Mouse (Mus musculus): ENCODE data around the gene Ddb1. TPM values are rescaled to one million over a fixed set of nuclear protein-coding genes. Genes with fewer than 3 reads are reported as not detected.

Gene Ddb1
- total and polyA plus RNA-seq, 2 experiments: 63.5 to 128 TPM

DNA sequence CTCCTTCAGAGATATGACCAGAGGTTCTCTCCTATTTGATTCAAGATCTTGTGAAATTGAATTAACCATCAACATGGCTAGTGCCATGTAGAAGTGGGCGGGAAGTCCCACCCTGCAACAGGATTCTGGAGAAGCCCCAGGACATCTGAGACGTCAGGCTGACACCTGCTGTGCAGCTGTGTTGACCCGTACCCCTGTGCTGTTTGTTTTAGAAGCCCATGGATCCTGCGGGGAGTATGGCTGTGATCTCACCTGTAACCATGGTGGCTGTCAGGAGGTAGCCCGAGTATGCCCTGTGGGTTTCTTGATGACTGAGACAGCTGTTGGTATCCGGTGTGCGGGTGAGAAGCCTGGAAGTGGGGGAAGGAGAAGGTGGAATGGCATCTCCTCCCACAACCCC, 32.7 kb downstream of the Ddb1 start:
- Histone ChIP-seq H3K27ac (replicated peaks; ENCODE audit: insufficient read depth, low read depth, low read length) (no peak overlapping the region), H3K27me3 (ENCODE audit: control insufficient read depth, insufficient read depth, low read length) (no peaks in the 10 kb centered on the region), H3K9ac (ENCODE audit: low read depth, low read length) (no peak overlapping the region), H3K4me3 (ENCODE audit: insufficient read depth, low read depth, low read length) (no peak overlapping the region), H3K79me2 (ENCODE audit: control insufficient read depth, insufficient read depth, low read length) (peaks cover 11% of the 10 kb centered on the region; the same call in 1 of the 2 replicates), H3K36me3 (ENCODE audit: control insufficient read depth, insufficient read depth, low read length) (peaks cover 14% of the 10 kb centered on the region; the same call in 1 of the 2 replicates), H3K4me1 (ENCODE audit: control insufficient read depth, insufficient read depth, low read length) (peaks cover 12% of the 10 kb centered on the region)
- no peak for TF ChIP-seq CTCF (IDR thresholded peaks at IDR 0.05; ENCODE audit: low read depth, low read length)
- TF ChIP-seq POLR2A (IDR thresholded peaks at IDR 0.05; ENCODE audit: extremely low read depth, insufficient read depth, low read length): no peak
- WGBS: 75% methylated on average over 7 of the region's 7 CpGs
- DNase-seq (ENCODE audit: extremely low read depth, low read depth, low spot score): no peak

DNA sequence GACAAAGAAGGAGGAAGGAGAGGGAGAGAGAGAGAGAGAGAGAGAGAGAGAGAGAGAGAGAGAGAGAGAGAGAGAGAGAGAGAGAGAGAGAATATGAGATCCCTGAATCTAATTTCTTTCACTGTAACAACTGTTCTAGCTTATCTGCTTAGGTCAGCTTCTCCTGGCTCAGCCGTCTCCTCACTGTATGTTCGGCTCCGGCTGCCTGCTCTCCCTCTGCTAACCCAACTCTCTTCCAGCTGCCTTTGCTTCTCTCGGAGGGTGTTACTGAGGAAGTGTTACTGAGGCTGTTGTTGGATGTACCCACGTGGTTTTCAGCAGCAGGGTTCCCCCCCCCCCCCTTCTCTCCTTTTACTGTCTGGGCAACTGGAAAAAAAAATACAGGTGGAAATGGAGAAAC, 35.0 kb downstream of the Ddb1 start:
- H3K4me1 ChIP-seq (ENCODE audit: control insufficient read depth, insufficient read depth, low read length): peaks cover 9% of the 10 kb centered on the region
- H3K36me3 ChIP-seq (ENCODE audit: control insufficient read depth, insufficient read depth, low read length): peaks cover 23% of the 10 kb centered on the region; the same call in 1 of the 2 replicates
- H3K27ac ChIP-seq (replicated peaks; ENCODE audit: insufficient read depth, low read depth, low read length): no peak overlapping the region
- no peak for DNase-seq (ENCODE audit: extremely low read depth, low read depth, low spot score)
- H3K4me3 ChIP-seq (ENCODE audit: insufficient read depth, low read depth, low read length): no peak overlapping the region
- 57% methylated on average over 5 of the region's 5 CpGs for WGBS
- no peak overlapping the region for H3K9ac ChIP-seq (ENCODE audit: low read depth, low read length)
- H3K27me3 ChIP-seq (ENCODE audit: control insufficient read depth, insufficient read depth, low read length): no peaks in the 10 kb centered on the region
- H3K79me2 ChIP-seq (ENCODE audit: control insufficient read depth, insufficient read depth, low read length): peaks cover 10% of the 10 kb centered on the region; the same call in 1 of the 2 replicates
- TF ChIP-seq POLR2A (IDR thresholded peaks at IDR 0.05; ENCODE audit: extremely low read depth, insufficient read depth, low read length) (no peak), CTCF (IDR thresholded peaks at IDR 0.05; ENCODE audit: low read depth, low read length) (no peak)

DNA sequence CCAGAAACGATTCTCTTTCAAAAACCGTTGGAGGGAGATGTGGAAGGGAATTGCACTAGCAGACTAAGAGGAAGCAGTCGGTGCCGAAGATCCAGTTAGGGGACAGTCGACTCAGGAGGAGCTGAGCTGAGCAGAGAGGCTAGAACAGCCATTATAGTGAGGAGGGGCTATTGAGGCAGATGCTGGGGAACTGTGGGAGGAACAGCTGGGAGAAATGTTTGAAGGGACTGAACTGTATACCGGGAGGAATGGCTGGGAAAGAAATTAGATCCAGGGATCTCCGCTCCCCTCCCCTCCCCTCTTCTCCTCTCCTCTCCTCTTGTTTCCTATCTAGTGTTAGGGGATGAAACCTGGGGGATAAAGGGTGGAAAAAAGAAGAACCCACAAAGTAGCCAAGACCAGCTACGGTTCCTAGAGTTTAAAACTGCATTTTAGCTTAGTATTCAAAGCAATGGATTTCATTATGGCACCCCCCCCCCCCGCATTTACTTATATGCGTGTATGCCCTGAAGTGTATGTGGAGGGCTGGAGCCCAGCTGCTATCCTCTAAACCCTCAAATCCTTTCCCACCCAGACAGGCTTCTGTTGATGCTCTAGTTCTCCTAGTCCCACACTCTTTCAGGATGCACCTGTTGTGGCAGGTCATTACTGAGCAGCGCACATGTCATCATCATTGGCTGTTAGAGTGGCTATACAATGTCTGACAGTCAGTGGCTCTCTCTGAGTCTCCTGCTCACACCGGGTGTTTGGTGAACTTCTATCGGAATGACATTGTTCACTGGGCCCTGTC, 35.7 kb downstream of the Ddb1 start:
- no peak for DNase-seq (ENCODE audit: extremely low read depth, low read depth, low spot score)
- no peak for TF ChIP-seq POLR2A (IDR thresholded peaks at IDR 0.05; ENCODE audit: extremely low read depth, insufficient read depth, low read length)
- no peak for TF ChIP-seq CTCF (IDR thresholded peaks at IDR 0.05; ENCODE audit: low read depth, low read length)
- H3K9ac ChIP-seq (ENCODE audit: low read depth, low read length): no peak overlapping the region
- H3K4me3 ChIP-seq (ENCODE audit: insufficient read depth, low read depth, low read length): no peak overlapping the region
- WGBS: 76% methylated on average over 13 of the region's 13 CpGs
- peaks cover 28% of the 10 kb centered on the region; the same call in 1 of the 2 replicates for H3K36me3 ChIP-seq (ENCODE audit: control insufficient read depth, insufficient read depth, low read length)
- no peaks in the 10 kb centered on the region for H3K27me3 ChIP-seq (ENCODE audit: control insufficient read depth, insufficient read depth, low read length)
- H3K79me2 ChIP-seq (ENCODE audit: control insufficient read depth, insufficient read depth, low read length): peaks cover 3% of the 10 kb centered on the region; the same call in 1 of the 2 replicates
- peaks cover 2% of the 10 kb centered on the region for H3K4me1 ChIP-seq (ENCODE audit: control insufficient read depth, insufficient read depth, low read length)
- H3K27ac ChIP-seq (replicated peaks; ENCODE audit: insufficient read depth, low read depth, low read length): no peak overlapping the region

DNA sequence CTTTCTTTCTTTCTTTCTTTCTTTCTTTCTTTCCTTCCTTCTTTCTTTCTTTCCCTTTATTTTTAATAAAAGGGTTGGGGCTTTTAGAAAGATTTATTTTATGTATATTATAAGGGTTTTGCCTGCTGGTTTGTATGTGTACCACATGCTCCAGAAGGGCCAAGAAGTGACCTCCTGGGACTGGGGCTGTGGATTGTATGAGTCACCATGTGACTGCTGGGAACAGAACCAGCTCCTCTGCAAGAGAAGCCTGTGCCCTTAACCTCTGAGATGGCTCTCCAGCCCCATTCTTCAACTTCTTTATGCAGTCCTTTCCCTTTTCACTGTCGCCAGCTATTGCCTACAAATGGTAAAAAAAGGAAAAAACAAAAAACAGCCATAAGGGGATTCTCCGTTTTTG, 40.5 kb downstream of the Ddb1 start:
- H3K79me2 ChIP-seq (ENCODE audit: control insufficient read depth, insufficient read depth, low read length): no peaks in the 10 kb centered on the region; the same call in 1 of the 2 replicates
- H3K27ac ChIP-seq (replicated peaks; ENCODE audit: insufficient read depth, low read depth, low read length): no peak overlapping the region
- H3K36me3 ChIP-seq (ENCODE audit: control insufficient read depth, insufficient read depth, low read length): peaks cover 43% of the 10 kb centered on the region; the same call in 1 of the 2 replicates
- no peaks in the 10 kb centered on the region for H3K27me3 ChIP-seq (ENCODE audit: control insufficient read depth, insufficient read depth, low read length)
- H3K4me1 ChIP-seq (ENCODE audit: control insufficient read depth, insufficient read depth, low read length): no peaks in the 10 kb centered on the region
- WGBS: 90% methylated on average over 2 of the region's 2 CpGs
- TF ChIP-seq POLR2A (IDR thresholded peaks at IDR 0.05; ENCODE audit: extremely low read depth, insufficient read depth, low read length): no peak
- TF ChIP-seq CTCF (IDR thresholded peaks at IDR 0.05; ENCODE audit: low read depth, low read length): no peak
- H3K9ac ChIP-seq (ENCODE audit: low read depth, low read length): no peak overlapping the region
- DNase-seq (ENCODE audit: extremely low read depth, low read depth, low spot score): no peak
- no peak overlapping the region for H3K4me3 ChIP-seq (ENCODE audit: insufficient read depth, low read depth, low read length)

DNA sequence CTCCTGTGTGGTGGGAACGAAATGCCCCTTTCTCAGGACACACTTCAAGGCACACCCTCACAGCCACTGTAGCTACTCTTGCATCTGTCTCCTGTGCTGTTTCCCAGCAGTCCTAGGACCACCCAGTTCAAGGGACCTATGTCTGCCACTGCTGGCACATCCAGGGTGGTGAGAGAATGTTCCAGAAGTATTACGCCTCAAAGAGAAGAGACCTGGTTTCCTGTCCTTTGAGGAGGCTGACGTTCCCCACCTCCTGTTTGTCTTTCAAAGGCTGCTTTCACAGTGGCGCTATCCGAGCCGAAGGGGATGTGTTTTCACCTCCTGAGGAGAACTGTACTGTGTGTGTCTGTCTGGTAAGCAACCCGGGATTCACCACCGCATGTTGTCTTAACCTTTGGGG, 43.0 kb downstream of the Ddb1 start:
- no peak for DNase-seq (ENCODE audit: extremely low read depth, low read depth, low spot score)
- H3K27ac ChIP-seq (replicated peaks; ENCODE audit: insufficient read depth, low read depth, low read length): no peak overlapping the region
- peaks cover 36% of the 10 kb centered on the region; the same call in 1 of the 2 replicates for H3K36me3 ChIP-seq (ENCODE audit: control insufficient read depth, insufficient read depth, low read length)
- no peaks in the 10 kb centered on the region; the same call in 1 of the 2 replicates for H3K79me2 ChIP-seq (ENCODE audit: control insufficient read depth, insufficient read depth, low read length)
- H3K9ac ChIP-seq (ENCODE audit: low read depth, low read length): no peak overlapping the region
- no peaks in the 10 kb centered on the region for H3K4me1 ChIP-seq (ENCODE audit: control insufficient read depth, insufficient read depth, low read length)
- no peaks in the 10 kb centered on the region for H3K27me3 ChIP-seq (ENCODE audit: control insufficient read depth, insufficient read depth, low read length)
- no peak for TF ChIP-seq CTCF (IDR thresholded peaks at IDR 0.05; ENCODE audit: low read depth, low read length)
- no peak for TF ChIP-seq POLR2A (IDR thresholded peaks at IDR 0.05; ENCODE audit: extremely low read depth, insufficient read depth, low read length)
- 88% methylated on average over 8 of the region's 8 CpGs for WGBS
- H3K4me3 ChIP-seq (ENCODE audit: insufficient read depth, low read depth, low read length): no peak overlapping the region

DNA sequence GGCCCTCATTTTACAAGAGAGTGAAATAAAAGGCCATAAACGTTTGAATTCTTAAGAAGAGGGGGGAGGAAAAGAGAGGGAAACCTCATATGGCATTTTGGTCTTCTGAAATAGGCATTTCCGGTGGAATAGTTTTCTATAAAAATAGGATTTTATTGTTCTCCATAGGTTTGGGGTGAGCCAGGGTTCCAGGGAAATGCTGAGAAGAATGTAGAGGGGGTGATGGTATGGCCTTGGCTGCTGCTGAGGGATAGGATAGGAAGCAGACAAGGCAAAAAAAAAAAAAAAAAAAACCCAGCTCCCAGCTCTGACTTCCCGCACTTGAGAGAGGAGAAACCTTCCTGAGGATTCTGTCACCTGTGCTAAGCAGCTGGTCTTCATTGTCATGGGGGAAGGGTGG, 50.9 kb downstream of the Ddb1 start:
- DNase-seq (ENCODE audit: extremely low read depth, low read depth, low spot score): no peak
- no peak overlapping the region for H3K9ac ChIP-seq (ENCODE audit: low read depth, low read length)
- TF ChIP-seq POLR2A (IDR thresholded peaks at IDR 0.05; ENCODE audit: extremely low read depth, insufficient read depth, low read length) (no peak), CTCF (IDR thresholded peaks at IDR 0.05; ENCODE audit: low read depth, low read length) (no peak)
- H3K4me1 ChIP-seq (ENCODE audit: control insufficient read depth, insufficient read depth, low read length): peaks cover 25% of the 10 kb centered on the region
- 73% methylated on average over 3 of the region's 3 CpGs for WGBS
- no peaks in the 10 kb centered on the region for H3K27me3 ChIP-seq (ENCODE audit: control insufficient read depth, insufficient read depth, low read length)
- no peaks in the 10 kb centered on the region for H3K79me2 ChIP-seq (ENCODE audit: control insufficient read depth, insufficient read depth, low read length)
- no peak overlapping the region for H3K4me3 ChIP-seq (ENCODE audit: insufficient read depth, low read depth, low read length)
- H3K36me3 ChIP-seq (ENCODE audit: control insufficient read depth, insufficient read depth, low read length): peaks cover 20% of the 10 kb centered on the region; the same call in 1 of the 2 replicates
- H3K27ac ChIP-seq (replicated peaks; ENCODE audit: insufficient read depth, low read depth, low read length): peak overlapping the region; percentile 95
